Mouse (Mus musculus): ENCODE results near the gene Cyb5r3. TPM values are rescaled to one million over a fixed set of nuclear protein-coding genes. Genes with fewer than 3 reads are reported as not detected.
"Not testable (repeated sequence)": the region's sequence is repeated elsewhere in the genome, so short reads cannot be mapped to it uniquely, and the experiment has no call there.

Cyb5r3 gene
- total RNA-seq, 2 experiments from 2014 or later = 201 to 210 TPM

DNA sequence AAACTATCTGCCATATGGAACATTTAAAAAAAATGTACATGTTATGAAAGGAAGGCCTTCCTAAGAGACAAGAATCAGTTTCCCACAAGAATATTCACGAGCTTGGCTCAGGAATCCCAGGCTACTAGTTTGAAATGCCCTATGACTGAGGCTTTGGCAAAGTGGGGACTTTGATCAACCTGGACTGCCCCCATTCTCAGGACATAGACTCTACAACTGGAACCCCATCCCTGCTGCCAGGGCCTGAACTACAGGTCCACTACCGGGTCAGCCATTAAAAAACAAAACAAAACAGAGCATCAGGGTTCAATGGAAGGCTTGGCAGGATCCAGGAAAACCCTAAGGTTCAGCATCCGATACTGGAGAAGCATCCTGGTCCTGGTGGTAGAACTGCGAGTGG lies 21.7 kb downstream of the Cyb5r3 start:
- no peak for DNase-seq (ENCODE audit: low spot score in 2 of 2)

DNA sequence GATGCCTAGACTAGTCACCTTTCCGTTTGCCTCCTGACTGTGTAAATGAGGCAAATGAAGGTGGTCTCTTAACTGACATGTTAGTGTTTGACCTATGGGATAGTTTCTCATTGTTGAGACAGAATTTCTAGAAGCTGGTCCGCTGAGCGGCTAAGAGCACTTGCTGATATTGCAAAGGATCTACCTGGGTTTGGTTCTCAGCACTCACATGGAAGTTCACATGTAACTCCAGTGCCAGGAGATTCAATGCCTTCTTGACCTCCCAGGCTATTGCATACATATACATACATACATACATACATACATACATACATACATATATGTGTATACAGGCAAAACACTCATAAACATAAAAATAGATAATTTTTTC lies 22.3 kb downstream of the Cyb5r3 start:
- DNase-seq (ENCODE audit: low spot score in 2 of 2) = no peak

DNA sequence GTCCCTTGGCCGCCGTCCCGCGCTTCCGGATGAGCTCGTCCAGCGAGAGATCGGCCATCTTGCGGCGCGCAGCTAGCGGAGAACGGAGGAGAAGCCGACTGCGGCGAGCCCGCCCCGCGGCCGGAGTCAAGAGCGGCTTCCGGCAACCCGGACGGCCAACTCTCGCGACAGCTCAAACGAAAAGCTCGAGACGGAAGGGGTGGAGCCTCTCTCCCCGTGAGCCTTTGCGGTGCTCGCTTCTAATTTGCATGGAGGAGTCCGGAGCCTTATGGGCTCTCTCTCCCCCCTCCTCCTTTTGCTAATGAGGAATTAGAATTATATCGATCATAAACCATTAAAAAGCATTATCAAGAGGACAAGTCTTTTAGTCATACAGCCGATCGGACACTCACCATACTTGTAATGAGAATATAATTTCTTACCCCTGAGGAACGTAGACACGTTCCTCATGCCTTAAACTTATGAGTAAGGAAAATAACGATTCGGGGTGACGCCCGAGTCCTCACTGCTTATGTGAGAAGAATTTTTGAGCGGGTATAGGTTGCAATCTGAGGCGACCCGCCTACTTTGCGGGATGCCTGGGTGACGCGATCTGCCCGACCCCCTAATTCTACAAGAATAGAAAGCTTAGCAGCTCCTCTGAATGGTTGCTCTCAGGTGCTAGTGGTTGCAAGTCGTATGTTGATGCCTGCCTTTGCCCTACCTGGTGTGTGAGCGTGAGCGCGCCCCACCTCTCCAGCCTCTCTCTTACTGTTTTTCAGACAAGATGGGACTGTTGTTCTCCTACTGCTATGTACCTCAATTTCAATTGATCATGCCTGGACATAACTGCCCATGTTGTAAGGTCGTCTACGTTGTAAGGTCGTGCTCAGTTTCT lies 23.0 kb downstream of the Cyb5r3 start, which contains the start of gene Poldip3:
Gene Poldip3, minus strand, starts transcription at position 189 of the 877 bp plus-strand sequence.
- DNase-seq (ENCODE audit: low spot score in 2 of 2) = peak; percentile 91 to 98

DNA sequence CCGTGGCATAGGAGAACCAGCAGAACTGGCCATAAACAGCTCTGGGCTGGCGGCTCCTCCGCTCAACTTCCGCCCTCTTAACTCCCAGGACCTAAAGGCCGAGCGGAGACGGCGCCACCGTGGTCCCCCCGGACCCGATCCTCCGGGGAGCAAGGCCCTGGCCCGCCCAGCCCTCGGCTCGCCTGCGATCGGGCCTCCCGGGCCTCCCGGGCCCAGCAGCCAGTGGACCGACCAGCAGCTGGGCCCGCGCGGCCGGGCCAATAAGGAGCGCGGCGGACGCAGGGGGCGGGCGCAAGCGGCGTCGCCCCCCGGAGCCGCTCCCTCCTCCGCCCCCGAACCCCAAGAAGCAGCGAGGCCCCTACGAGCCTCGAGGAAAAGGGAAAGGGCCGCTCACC lies 23.6 kb downstream of the Cyb5r3 start:
- no peak for DNase-seq (ENCODE audit: low spot score in 2 of 2)

DNA sequence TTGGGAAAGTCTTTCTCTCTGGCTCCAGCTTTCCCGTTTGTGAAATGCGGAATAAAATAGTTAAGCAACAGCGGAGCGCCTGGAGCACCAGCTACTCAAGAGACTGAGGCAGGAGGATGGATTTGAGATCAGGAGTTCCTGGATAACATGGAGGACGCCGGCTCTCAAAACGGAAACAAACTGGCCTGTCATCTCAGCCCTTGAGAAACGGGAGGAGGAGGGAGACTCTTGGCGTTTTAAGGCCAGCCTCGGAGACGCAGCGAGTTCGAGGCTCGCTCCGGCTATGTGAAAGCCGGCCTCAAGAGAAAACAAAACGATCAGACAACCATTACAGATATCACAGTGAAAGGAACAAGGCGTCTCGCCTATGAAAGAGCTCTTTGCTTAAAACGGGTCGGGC lies 24.0 kb downstream of the Cyb5r3 start:
- DNase-seq (ENCODE audit: low spot score in 2 of 2) = no peak

DNA sequence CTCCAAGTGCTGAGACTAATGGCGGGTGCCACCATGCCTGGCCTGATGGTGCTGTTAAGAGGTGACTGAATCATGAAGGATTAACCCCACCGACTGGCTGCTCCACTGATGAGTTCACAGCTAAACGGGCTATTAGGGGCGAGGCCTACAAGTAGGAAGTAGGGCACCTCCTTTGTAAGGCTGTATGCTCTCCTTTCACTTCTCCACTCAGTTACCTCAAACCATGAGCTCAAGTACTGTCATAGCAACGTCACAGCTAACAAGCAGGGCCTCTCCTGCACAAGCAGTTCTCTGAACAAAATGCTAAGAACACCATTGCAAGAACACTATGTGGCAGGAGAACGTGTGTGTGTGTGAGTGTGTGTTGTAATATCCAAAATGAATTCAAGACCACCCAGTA lies 26.9 kb downstream of the Cyb5r3 start:
- no peak for DNase-seq (ENCODE audit: low spot score in 2 of 2)

DNA sequence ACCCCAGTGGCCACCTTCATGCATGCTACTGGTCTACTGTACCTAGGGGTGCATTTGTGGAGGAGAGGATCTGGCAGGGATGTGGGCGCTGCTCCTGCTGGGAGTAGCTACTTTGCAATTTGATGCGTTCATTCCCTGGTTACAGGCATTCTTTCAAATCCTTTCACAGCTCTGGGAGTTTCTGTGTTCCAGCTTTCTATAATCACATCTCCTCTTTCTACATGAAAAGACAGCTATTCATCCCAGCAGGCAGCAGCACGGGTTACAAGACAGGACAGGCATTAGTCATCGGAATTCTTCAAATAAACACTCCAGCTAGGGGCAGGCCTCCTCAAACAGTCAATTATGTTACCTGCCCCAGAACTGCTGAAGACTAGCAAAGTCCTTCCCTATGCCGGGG lies 29.5 kb downstream of the Cyb5r3 start:
- DNase-seq (ENCODE audit: low spot score in 2 of 2) = no peak

DNA sequence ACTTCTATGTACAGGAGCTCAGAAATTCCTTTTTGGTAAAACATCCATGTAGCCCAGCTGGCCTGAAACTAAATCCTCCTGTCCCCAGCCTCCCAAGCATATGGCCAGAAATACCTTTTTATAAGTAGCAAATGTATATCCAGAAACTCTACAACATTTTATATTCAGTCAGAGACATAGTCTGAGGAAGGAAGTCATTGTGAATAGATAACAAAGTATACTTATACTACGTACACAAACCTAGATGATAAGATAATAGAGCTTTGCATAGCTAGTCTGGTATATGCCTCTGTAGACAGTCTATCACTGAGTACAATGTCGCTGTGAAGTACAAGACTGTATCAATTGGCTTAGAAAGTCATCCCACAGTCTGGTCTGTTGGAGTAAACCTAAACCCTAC lies 36.7 kb downstream of the Cyb5r3 start:
- no peak for DNase-seq (ENCODE audit: low spot score in 2 of 2)

DNA sequence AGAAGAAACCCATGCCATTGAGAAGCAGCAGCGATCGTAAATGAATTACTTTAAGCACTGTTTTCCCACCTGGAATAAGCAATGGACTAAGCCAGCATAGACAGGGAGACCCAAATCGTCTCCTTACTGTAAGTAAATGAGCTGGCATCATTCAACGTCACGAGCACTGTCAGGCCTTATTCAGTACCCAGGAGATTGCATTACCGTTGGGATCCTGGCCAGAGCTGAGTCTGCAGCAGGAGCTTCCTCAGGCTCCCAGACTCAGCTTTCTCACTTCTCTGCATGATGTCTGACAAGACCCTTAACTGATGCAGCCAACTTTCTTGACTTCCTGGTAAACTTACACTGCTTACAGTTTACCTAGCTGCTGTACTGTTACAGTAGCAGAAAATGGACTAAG lies 37.7 kb downstream of the Cyb5r3 start:
- no peak for DNase-seq (ENCODE audit: low spot score in 2 of 2)

DNA sequence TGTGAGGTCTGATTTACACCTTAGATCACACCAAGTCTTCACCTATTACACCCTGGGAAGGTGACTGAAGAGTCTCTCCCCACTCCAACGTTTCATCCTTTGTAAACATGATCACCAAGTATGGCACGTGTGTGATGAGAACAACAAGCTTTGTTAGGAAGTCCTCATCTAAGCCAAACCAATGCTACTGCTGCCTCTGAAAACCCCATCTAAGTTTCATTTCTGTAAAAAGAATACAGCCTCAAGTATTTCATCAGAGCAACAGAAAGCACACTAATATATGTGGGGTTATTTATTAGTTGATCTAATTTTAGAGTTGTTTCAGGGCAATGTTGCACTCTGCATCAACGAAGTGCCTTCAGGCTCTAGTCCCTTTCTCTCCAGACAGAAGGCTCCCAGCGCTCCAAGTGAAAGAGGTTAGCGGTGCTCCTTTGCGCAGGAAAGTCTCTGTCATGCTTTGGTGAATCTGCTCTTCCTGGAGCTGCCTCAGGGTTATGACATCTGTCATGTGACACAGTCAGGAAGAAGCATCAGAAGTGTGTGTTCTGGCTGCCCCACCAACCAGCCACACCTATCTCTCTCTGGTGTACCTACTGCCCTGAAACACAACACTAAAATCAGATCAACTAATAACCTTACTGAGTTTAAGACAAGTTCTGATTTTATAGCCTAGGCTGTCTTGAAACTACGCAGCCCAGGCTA lies 42.7 kb downstream of the Cyb5r3 start:
- DNase-seq (ENCODE audit: low spot score in 2 of 2) = no peak

DNA sequence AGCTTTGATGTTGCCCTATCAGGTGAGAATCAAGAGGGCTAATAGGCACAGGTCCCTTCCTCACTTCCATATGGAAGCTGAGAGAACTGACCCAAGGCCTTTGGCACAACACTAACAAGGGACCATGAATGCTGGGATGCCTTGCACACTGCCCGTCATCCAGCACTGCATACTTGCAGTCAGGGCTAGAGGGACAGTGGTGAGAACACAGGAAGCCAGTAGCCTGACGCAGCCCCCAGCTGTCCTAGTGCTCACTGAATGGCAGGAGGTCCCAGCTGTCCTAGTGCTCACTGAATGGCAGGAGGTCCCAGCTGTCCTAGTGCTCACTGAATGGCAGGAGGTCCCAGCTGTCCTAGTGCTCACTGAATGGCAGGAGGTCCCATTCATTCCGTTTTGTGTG lies 45.4 kb downstream of the Cyb5r3 start:
- not testable (repeated sequence) for DNase-seq (ENCODE audit: low spot score in 2 of 2)

DNA sequence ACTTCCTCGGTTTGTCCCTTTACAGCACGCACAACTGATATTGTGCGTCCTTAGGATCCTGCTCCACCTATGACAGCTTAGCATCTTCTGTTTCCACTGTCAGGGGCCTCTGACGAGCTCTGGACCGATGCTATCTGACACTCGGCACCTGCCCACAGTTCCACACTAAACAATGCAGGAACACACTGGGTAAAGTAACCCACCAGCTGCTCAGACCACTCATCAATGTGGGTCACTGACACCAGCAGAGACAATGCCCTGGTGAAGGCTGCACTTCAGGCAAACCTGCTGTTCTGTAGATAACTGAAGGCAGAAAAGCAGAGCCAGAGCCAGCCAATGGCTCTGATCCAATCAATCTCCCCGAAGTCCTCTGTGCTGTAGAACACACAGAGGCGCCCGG lies 45.8 kb downstream of the Cyb5r3 start:
- no peak for DNase-seq (ENCODE audit: low spot score in 2 of 2)

DNA sequence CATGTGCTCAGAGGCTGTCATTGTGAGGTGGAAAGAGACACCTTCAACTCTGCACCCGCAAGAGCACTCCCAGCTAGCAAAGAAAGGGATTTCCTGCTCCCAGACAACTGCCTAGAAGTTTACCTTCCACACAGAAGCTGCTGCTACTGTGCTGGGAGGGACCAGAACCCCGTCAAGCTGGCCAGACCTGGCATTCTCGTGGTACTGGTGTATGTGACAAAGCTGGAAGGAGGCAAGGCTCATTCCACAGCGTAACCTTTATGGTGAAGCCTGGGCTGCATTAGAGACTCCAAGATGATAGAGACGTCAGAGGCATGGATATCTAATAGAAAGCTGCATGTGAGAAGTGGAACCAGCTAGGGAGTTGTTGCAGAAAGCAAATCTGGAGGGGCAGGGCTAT lies 47.8 kb downstream of the Cyb5r3 start:
- DNase-seq (ENCODE audit: low spot score in 2 of 2) = no peak

DNA sequence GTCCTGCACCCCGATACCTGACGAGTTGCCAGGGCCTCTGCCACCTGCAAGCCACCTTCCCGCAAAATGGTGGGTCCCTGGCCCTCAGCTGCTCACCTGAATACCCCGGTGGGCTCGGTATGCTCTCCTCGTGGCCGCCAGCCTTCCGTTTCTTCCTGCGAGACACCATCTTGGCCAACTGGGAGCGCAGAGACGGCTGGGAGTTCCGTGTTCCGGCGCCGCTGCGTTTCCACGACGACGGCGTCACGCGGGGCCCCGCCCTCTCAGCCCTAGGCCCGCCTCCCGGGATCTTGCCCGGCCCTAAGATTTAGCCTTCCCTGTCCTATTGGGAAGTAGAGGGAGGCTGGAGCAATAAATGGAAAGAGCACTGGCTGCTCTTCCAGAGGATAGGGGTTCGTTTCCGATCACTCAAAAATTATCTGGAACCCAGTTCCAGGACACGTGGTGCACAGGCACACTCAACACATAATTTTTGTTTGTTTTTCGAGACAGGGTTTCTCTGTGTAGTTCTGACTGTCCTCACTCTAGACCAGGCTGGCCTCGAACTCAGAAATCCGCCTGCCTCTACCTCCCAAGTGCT lies 49.7 kb downstream of the Cyb5r3 start, which contains the start of gene Rrp7a:
Gene Rrp7a, minus strand, starts transcription at position 236 of the 580 bp plus-strand sequence.
- peak; percentile 88 to 92 for DNase-seq (ENCODE audit: low spot score in 2 of 2)

DNA sequence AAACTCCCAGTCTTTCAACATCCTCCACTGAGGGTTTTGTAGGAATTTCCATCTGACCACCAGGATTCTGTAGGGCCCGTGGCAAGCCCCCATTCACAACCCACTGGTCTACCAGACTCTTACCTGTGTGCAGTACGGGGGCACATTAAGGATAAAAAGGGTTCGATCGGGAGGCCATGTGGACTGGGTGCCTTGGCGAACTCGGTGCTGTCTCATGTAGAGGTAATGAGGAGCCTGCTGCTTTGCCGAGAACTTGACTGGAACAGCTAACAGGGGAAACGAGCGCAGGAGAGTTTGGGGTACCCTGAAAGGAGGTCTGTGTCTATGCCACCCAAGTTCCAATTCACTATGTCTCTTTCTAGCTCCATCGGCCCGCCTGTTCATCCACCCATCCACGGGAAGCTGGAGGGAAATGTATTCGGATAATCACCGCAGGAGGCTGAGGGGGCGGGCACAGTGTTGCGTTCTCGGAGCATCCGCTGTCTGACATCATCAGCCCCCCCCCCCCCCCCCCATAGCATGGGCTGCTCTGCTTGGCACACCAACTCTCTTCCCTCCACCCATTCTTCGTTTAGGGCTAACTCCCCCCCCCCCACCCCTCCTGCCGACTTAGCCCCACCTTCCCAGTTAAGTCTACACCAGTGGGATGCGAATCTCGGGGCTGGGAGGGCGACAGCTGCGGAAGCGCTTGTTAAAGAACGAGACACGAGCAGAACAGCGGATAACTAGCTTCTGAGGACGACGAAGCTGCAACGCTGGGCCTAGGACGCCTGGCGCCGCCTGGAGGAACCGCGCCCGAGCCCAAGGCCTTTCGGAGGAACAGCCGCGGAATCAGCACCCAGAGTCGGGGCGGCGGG lies 50.5 kb downstream of the Cyb5r3 start:
- no peak for DNase-seq (ENCODE audit: low spot score in 2 of 2)

DNA sequence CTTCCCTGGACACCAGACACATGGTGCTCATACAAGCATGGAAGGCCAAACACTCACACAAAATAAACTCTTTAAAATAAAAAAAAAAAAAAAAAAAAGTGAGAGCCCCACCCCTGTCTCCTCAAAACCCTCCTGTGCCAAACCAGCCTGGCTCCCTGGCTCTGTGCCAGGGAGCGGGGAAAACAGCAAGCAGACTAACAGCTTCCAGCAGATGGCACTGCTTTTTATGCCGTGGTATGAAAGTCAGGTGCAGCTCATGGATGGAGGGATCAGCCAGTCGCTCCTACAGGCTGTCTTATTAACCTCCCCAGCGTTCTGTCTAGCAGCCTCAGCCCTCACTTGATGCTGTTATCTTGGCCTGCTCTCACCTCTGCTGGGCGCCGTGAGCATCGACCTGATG lies 54.0 kb downstream of the Cyb5r3 start:
- DNase-seq (ENCODE audit: low spot score in 2 of 2) = peak in 1 of 2 experiments; percentile 39

DNA sequence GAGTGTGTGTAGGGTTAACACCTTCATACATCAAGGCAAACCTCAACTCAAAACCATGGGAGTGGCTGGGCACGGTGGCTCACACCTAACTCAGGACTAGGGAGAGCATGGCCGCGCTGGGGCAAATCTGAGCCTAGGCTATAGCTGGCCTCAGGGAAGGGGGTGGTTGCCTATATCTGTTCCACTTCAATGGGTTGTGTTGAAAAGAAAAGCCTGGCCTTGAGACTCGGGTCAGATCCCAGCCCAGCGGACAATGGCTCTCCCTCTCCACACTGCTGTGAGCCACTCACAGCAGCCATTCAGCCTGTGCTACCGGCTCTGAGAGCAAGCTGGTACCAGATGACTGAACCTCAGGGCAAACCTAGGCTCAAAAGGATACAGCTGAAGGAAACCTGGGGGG lies 57.3 kb downstream of the Cyb5r3 start:
- DNase-seq (ENCODE audit: low spot score in 2 of 2) = no peak

DNA sequence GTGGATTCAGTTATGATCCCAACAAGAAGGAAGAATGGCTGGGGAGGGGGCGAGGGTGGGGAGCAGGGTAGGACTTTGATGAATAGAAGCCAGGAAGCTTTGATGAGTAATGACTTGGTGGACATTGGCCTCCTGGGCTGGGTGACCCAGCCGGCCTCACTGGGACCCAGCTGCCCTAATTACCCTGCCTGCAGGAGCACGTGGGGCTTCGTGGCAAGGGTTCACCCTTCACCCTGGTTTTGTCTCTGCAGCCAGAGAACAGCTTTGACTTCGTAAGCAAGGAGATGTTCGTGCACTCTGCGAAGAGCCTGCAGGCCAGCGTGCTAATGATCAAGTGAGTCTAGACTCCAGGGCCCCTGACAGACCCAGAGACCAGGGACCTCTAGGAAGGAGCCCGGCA lies 58.3 kb downstream of the Cyb5r3 start:
- DNase-seq (ENCODE audit: low spot score in 2 of 2) = no peak

DNA sequence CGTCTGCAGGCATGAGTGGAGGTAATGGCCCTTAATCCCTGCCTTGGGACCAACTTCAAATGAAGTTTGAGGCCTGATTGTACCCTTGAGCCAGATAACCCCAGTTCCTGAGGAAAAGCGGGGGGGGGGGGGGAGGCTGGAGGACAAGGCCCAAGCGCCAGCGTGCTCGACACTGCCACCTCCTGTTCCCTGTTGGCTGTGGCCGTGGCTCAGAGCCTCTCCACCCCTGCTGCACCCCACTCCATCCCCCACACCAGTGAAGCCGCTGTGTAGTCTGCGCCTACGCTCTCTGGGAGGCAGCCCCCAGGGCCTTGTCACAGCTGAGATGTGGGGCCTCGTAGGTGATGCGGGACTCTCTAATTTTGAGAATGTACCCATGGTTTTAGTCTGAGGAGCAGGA lies 59.5 kb downstream of the Cyb5r3 start:
- DNase-seq (ENCODE audit: low spot score in 2 of 2) = peak; percentile 45 to 65

DNA sequence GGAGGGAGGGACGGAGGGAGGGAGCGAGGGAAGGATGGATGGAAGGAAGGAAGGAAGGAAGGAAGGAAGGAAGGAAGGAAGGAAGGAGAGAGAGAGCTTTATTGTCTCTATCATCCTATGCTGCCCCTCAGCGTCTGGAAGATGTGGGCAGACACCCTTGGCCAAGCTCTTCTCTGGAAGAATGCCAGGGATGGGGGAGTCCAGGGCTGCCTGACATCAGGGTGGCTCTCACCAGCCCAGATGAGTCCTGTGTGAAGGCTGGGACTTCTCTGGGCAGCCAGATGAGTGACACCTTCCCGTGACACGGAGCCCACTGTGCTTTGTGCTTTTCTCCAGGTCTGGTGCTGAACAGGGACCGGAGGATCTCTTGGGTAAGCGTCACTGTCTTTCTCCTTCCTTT lies 60.5 kb downstream of the Cyb5r3 start:
- no peak for DNase-seq (ENCODE audit: low spot score in 2 of 2)

DNA sequence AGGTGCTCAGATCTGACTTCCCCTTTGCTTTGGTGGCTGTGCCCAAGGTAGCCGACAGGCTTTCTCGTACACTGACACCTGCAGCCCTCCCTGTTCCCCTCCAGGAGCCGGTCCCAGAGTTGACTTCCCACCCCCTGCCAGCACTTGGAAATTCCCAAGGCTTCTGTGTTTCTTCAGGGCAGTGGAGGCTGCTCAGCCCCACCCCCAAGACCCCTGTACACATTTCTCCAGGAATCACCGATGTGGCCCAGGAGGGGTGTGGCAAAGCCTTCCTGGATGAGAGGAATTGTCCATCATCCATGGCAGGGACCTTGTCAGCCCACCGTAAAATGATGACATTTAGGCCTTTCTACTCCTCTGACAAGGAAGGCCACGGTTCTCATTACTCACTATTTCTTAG lies 61.1 kb downstream of the Cyb5r3 start:
- no peak for DNase-seq (ENCODE audit: low spot score in 2 of 2)

Data from adrenal gland, postnatal 4 days (tissue).